Mouse (Mus musculus) ovary, postnatal 36 days (tissue): ENCODE data around the gene Cdc42ep1.
"Not testable (repeated sequence)": the region's sequence is repeated elsewhere in the genome, so short reads cannot be mapped to it uniquely, and the experiment has no call there.

Experiments used
- DNase-seq: peaks from one replicate; pipeline ENCODE4 v3.0.0; 2022; ENCODE audit warnings: low spot score, mixed read lengths

Gene Cdc42ep1

DNA sequence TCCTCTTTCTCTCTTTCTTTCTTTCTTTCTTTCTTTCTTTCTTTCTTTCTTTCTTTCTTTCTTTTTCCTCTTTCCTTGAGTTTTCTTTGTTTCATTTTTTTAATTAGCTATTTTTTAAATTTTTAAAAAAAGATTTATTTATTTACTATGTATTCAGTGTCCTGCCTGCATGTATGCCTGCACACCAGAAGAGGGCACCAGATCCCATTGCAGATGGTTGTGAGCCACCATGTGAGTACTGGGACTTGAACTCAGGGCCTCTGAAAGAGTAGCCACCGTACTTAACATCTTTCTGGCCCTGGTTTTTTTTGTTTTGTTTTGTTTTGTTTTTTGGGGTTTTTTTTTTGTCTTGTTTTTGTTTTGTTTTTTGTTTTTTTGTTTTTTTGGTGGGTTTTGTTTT, 12.8 kb upstream of the Cdc42ep1 start:
- DNase-seq: no peak

DNA sequence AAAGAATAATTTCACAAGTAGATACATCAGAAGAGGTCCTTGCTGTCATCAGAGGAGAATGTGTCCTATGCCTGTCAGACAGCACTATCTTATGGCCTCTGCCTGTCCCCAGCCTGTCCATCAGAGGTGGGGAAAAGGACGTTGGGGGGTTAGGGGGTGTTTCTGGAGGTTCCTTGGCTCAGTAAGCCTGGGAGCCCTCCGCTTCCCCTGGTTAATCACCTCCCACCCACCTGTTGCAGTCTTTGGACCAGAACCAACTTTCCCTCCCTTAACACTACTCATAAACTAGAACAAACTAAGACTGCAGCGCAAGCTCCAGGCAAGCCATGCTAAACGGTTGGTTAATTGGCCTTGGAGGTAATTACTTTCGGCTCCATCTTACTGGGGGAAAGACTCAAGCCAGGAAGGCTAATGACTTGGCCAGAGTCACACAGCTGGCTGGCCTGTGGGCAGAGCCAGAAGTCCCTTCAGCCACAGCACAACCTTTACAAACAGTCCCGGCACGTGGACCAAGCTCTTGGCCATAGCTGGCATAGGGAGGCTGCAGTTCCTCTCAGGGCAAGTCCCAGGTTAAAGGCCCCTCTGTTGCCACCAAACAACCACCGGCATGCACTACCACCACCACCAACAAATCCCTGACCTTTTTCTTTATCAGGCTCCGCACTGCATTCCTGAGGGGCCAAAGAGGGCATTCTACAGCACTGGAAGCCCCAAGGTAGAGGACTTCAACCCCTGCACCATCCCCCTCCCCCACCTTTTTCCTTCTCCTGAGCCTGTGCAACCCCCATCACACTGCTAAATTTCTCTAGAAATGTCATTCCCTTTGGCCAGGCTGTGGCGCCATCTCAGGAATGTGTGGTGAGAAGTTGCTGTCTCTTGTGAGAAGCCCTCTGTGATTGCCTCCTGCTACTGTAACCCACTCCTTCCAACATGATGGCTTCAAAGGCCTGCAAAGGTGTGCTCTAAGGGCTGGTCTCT, 11.4 kb upstream of the Cdc42ep1 start:
- DNase-seq: no peak

DNA sequence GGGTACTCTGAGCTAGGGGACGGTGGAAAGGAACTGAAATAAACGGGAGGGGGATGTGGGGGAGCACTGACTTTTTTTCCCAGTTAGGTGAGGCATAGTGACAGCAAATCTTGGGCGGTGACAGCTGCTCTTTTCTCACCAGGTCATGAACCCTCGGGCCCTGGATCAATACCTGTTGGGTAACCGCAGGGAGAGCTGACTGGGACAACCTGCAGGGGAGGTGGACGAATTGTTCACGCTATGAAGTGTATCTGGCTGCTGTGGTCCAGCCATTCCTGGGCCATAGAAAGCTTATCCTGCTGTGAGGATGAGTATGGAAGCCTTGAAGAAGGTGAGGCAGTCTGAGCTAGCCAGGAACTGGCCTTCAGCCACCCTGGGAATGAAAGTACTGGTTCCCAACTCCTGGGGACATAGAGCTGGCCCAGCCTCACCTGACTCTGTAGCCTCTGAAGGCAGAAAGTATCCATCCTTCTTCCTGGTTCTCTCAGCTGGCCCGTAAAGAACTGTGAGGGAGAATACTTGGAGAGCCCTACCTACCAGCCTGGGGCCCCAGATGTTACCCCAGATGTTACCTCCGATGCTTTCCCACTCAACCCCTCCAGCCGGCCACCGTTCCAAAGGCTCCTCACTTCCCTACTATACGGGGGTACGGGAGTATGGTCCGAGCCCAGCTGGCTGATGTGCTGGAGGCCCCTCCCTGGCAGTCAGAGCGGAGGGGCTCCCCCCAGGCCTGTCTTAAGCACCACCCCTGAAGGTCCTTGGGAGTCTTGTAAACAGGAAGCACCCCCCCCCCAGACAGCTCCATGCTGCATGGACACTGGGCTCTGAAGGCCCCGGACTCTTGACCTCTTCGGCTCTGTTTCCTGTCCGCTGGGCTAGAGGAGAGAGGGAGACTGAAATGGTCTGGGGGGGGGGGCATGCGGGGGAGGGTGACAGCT, 10.4 kb upstream of the Cdc42ep1 start:
- peak; percentile 42 for DNase-seq

DNA sequence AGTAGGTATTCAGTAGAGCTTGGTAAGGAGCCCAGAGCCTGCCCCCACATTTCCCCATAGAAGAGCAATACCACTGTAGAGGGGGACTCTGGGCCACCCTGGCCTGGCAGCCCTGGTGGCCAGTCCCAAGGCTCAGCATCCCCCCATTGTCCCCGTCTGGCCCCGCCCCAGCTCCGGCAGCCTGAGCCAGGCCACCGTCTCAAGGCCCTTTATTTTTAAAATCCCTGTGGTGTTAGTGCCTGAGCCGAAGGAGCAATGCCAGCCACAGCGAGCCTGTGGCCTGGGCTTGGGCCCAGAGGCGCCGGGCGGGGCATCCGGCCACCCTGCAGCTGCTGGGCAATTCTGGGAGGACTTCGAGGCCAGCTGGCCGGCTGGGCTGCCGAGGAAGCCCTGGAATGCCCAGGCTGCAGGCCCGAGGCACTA, 9.7 kb upstream of the Cdc42ep1 start:
- DNase-seq: peak; percentile 83

DNA sequence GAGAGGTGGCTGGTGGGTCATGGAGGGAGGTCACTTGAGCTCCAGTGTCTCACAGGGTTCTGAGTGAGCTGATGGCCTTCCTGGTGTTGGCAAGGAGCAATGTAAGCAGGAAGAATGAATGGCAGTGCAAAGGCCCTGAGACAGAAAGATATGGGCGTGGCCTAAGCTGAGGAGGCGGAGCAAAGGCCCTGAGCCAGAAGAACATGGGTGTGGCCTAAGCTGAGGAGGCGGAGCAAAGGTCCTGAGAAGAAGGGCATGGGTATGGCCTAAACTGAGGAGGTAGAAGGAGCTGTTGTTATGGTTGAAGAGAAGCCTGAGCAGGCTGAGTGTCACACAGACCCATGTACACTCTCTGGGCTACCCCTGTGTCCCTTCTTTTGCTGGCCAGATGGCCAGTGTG, 8.8 kb upstream of the Cdc42ep1 start:
- peak; percentile 16 for DNase-seq

DNA sequence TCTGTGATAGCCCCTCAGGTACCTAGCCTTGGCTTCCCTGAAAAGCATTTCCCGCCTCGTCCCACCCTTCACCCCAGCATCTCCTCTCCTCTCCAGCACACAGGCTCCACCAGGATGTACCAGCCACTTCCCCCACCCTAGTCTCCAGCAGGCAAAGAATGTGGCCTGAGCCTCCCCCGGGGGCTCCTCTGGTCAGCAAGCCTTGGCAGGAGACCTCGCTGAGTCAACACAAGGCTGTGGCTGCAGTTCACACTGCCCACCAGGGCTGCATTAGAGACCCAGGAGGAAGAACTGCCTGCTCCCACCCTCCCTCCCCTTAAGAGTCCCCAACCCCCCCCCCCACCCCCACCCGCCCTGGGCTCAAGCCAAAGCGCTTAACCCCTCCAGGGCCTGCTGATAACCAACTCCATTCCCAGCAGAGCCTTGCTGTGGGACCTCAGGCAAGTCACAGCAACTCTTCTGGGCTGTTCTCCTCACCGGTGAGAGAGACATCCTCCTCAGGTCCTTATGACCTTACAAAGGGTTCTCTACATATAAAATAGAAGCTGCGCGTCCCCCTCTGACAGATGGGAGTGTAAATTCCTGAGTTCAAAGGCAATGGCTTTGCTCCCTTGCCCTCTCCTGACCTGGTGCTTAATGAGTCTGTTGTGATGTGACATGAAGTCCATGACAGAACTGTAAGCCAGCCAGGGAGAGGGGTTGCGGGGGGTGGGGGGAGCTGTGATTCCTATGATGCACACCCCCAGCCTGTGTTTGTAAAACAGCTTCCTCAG, 8.0 kb upstream of the Cdc42ep1 start:
- peak; percentile 40 for DNase-seq

DNA sequence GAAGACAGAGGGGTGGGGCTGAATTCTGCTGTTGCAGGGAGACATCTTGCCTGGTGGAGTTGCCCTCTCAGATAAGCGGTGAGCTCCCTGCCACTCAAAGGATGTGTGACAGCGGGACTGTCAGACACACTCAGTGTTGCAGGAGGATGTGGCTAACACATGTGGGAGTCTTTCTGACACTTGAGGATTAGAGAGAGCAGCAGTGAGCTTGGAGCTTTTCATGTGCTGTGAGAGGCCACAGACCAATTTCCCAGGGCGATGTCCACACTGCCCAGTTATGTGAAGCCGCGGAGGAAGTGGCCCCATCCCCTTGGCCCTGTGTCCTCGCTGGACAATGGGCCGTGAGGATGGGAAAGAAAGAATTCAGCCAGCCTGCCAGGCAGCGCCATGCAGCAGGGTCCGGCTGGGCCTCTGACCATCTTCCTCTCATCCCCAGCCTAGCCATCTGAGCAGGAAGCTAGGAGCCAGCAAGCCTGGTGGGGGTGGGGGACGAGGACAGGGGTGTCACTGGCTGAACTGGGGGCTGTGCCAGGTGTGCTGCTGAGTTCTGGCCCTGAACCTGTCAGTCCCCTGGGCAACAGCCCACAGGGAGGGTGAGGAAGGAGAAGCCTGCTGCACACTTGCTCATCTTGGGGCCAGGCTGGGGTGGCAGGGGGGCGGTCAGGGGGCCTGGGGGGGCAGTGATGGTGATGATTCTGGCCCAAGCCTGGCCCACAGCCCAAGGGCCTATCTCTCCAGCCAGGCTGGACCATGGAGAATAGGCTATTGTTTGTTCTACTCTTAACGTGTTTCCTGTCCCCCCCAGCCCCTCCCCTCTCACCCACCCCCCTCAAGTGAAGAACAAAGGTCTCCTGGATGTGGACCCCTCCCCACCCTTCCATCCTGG, 7.0 kb upstream of the Cdc42ep1 start:
- peak; percentile 29 for DNase-seq

DNA sequence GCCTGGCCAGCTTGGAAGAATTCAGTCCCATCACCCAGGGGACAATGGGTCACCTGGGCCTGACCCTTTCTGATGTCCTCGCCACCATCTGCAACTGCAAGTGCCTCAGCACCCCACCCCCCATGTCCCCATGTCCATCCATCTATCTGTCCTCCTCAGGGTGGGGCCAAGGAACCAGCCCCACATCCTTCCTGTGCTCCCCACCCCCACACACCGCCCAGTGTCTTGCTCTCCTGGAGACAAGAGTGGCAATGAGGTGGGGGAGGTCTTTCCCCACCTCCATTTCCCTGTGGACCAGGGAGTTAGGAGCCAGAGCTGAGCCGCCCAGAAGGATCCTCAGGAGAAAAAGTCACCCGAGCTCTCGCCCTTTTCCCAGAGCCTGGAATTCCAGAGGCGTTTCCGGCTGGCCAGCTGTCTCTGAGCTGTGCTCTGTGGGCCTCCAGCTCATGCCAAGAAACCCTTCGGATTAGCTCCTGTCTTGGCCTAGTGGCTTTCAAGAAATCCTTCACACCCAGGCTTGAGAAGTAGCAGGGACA, 6.3 kb upstream of the Cdc42ep1 start:
- DNase-seq: peak; percentile 26

DNA sequence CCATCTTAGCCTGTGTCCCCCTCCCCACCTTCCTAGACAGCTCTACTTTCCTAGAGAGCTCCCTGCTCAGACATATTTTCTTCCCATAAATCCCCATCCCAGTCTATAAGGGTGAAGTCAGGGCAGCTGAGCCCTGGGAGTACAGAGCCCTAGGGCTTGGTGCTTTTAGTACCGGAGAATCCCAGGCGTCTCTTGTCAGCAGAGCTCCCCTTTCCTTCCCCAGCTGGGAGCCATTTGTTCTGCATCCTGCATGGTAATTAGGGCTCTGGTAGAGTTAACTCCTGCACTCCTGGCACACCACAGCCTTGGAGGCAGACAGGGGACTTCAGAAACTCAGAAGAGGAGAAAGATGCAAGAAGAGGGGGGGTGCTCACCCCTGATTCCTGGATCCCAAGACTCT, 2.7 kb upstream of the Cdc42ep1 start:
- DNase-seq: no peak

DNA sequence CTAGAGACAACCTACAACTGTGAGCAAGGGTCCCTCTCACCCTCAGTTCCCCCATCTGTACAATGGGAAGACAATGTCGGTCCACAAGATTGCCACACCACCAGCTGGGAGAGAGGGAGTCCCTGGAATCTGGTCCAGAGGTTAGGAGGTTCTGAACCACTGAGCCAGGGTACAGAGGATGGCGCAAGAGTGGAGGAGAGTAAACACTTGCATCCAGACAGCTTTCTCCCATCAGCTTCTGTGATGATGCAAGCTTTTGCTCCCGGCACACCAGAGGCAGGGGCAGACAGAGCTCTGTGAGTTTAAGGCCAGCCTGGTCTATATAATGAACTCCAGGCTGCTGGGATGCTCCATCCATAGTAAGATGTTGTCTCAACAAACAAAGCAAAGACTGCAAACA, 2.2 kb upstream of the Cdc42ep1 start:
- peak; percentile 16 for DNase-seq

DNA sequence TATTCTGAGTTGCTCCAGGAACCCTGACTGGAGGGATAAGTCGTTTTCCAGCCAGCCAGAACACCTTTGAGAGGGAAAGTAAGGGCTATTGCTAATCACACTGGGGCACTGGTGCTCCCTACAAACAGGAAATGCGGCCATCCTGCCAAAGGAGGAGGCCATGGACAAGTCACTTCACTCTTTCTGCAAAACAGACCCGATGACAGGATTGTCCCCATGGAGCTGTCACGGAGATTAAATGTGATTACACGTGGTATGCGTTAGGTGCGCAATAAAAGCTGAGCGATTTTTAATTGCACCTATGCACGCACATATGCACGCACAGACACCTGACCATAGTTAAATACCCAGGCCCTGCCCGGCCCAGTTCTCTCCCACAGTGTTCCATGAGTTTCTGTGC, 1.7 kb upstream of the Cdc42ep1 start:
- no peak for DNase-seq

DNA sequence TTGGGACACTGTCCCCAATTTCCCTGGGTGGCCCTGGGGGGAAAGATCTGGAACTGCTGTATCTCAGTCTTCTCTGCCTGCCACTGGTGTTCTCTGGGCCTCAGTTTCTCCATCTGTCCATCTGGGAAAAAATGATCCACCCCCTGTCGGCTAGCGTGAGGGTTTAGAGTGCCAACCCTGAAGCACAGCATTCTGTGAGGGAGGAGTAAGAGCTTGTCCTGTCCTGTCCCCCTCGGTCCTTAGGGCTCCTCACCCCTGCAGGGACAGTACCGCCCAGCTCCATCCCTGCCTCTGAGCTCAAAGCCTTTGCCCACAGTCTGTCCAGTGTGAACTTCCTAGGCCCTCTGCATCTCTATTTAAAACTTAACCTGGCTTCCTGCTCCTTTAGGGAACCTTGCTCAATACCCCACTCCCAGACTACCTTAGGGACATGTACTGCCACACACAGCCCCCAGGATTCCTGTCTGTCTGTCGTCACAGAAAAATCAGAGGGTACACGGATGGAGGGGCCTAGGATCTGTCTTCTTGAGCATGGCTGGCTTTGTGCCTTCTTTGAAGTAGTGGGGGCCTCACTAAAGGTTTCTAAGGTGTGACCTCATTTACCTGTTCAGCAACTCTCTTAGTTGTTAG, 1.1 kb upstream of the Cdc42ep1 start:
- DNase-seq: no peak

DNA sequence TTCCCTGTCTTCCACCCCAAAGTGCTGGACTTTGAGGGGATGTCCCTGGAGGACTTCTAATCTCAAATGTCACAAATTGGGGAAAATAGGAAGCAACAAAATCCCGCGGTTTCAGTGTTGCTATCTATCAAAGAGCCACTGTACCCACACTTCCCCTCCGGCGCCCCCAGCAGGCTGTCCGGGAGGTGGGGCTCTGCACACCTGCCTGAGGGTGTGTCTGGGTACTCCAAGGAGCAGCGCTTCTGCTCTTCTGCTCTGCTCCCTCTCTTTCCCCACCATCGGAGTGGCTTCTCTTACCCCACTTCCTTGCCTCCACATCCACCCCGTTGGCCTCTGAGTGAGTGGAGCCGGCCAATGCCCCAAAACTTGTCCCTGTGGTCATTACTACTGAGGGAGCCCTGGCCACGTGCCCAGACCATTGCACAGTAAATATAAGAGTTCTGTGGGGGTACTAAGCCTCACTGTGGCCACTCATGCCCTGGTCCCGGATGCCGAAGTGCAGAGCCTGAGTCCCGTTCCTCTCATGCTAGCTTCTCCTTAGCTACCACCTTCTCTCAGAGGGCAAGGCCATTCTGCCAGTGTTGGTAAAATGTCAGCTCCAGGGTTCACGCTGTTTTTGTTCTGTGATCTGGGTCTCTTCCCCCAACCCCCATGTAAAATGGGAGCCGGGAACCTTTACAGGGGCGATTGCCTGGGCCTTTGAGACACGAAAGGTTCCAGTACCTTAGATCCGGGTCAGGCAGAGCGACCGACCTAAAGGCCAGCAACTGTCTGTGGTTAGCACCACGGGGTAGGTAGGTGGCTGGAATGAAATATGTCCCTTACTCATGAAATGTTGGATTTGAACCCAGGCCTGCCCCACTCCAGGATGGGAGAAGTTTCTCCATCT, 1.4 kb downstream of the Cdc42ep1 start:
- peak; percentile 29 for DNase-seq

DNA sequence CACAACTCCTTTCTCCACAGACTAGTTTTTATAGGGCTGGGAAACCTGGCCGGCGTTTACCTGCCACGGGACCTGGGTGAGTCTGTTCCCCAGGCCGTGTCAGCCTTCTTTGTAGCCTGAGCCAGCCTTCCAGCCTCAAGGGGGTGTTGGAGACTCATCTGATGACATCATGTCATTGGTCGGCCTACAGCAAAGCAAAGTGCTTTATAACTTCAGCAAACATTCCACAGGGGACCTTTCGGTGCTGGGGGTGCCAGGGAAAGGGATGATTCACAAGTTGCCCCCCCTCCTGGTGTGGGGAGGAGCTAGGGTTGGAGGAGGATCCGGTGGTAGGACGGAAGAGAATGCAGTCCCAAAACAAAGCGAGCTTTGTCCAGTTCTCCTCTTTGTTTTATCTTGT, 2.4 kb downstream of the Cdc42ep1 start:
- DNase-seq: peak; percentile 35

DNA sequence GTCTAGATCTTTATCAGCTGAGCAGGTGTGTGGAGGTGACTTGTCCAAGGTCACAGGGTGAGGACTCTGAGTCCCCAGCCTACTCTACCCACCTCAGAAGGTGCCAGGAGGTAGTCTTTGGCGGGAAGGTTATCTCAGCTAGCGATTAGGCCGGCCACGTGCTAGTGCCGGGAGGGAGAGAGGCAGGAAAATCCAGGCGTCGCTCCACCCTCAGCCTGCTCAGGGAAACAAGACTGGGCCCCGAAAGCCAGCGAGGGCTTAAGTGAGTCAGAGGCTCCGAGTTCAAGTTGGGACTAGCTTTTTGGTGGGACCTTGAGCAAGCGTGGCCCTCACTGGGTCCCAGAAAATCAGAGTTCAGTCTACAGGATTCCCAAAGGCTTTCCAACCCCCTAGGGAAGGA, 2.9 kb downstream of the Cdc42ep1 start:
- no peak for DNase-seq

DNA sequence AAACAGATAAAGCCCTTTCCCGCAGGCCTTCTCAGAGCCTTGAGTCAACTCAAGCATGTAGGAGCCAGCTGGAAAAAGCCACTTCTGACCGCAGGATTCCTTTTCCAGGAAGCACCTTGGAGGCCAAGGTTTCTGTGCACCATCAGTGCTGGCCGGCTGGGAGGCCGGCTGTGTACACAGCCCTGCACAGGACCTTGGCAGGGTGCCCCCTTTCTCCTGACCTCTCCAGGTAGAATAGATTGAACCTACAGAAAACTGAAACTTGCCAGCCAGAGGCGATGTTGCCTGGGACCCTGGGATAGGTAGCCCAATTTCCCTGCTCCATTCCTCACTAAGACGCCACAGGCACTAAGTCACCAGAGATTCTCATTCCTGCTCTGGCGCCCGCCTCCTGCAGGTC, 3.4 kb downstream of the Cdc42ep1 start:
- DNase-seq: peak; percentile 52

DNA sequence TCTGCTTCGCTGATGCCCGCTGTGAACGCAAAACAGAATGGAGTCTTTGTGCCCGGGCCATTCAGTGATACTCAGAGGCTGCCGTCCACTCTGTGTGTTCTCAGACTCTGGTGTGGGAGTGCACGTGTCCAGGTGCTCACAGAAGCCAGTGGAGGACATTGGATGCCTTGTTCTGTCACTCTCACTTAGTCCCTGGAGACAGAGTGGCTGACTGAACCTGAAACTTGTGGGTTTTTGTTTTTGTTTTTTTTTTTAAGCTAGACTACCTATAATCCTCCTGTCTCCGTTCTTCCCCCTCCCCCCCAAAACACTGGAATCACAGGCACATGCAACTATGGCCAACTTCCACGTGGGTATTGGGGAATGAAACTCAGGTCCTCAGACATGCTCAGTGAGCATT, 3.9 kb downstream of the Cdc42ep1 start:
- no peak for DNase-seq

DNA sequence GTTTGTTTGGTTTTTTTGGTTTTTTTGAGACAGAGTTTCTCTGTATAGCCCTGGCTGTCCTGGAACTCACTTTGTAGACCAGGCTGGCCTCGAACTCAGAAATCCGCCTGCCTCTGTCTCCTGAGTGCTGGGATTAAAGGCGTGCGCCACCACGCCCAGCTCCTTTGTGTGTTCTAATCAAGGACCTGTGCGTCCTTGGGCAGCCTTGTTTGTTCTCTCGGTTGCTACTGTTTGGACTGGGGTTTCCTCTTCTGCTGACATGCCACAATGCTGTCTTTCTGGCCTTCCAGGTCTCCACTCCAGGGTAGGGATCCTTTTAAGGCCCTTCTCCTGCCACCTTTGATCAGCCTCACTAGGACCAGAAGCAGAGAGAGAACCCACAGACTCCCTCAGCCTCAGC, 4.4 kb downstream of the Cdc42ep1 start:
- DNase-seq: not testable (repeated sequence)

DNA sequence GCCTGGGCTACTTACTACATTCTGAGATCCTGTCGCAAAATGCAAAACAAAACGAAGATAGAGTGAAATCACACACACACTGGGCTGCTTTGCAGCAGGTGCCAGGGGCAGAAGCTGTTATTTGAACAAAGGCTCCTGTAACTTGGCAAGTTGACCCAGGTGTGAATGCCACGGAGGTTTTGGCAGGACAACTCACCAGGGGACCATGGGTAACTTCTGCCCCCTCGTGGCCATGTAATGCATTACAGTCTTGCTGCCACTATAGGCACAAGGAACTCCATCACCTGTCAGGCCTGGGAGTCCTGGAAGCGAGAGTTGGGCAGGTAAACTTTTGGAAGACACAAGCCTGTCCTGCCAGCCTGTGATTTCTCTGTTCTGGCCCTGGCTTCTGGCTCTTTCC, 6.0 kb downstream of the Cdc42ep1 start:
- DNase-seq: peak; percentile 77
